17 mouse cellular contexts compared by ENCODE assay signal in the genomic region with DNA sequence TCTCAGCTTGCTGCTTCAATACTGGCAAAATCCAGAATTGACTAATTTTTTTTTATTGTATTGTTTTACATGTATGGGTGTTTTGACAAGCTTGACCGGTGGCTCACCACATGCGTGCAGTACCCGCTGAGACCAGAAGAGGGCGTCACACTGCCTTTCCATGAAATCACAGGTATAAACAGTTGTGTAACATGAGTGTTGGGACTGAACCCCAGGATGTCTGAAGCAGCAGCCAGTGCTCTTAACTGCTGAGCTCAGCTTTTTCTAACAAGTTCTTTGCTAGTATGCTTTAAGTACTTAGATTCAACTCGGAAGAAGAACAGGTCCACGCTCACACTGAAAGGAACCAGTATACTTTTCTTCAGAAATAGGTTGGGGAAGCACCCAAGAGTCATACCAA. TPM values are rescaled to one million over a fixed set of nuclear protein-coding genes. Genes with fewer than 3 reads are reported as not detected.
DNase-seq lines count a peak whose midpoint lies in the region; ATAC-seq and TF ChIP-seq lines count a peak whose summit lies in the region.
"Had no signal": no experiment of that assay in that cellular context is flagged by ENCODE, and none has a peak within 500 bp of the region (broad histone marks: within the 10 kb centered on the region; RNA-seq: fewer than 3 reads in every experiment).

No protein-coding gene starts in this region.

- H3K27me3 ChIP-seq in kidney, postnatal 0 days (ENCODE audit: insufficient read depth, low read length): peaks cover 50% of the 10 kb centered on the region
- peaks cover 76% of the 10 kb centered on the region for H3K27me3 ChIP-seq in kidney, embryonic 15.5 days
- H3K27me3 ChIP-seq in neural tube, embryonic 15.5 days (replicated peaks): peaks cover 68% of the 10 kb centered on the region

- H3K27ac ChIP-seq in kidney, postnatal 0 days: no peak overlapping the region
- H3K27ac ChIP-seq in kidney, embryonic 15.5 days: no peak overlapping the region
- H3K27ac ChIP-seq in neural tube, embryonic 15.5 days (replicated peaks): no peak overlapping the region
- H3K27ac ChIP-seq: heart, embryonic 10.5 days had no signal

- peak; percentile 56 for TF ChIP-seq CTCF in kidney, postnatal 0 days (IDR thresholded peaks at IDR 0.05; ENCODE audit: low read depth)

- H3K4me2 ChIP-seq in kidney, postnatal 0 days (ENCODE audit: low read length): no peak overlapping the region
- H3K4me2 ChIP-seq in kidney, embryonic 15.5 days: no peak overlapping the region
- 0 out of 2 replicates have a peak overlapping the region, but pooled peaks have one; percentile 51 for H3K4me2 ChIP-seq in neural tube, embryonic 15.5 days

- ATAC-seq in kidney, postnatal 0 days (replicated peaks; ENCODE audit: low FRiP score, low read depth): no peak
- ATAC-seq in kidney, embryonic 15.5 days (replicated peaks; ENCODE audit: low FRiP score): no peak
- ATAC-seq in neural tube, embryonic 15.5 days (ENCODE audit: low FRiP score): no peak
- no peak for ATAC-seq in frontal cortex, adult (ENCODE audit: low TSS enrichment)

- H3K4me3 ChIP-seq in kidney, postnatal 0 days (replicated peaks; ENCODE audit: low read depth, low read length): no peak overlapping the region
- no peak overlapping the region for H3K4me3 ChIP-seq in kidney, embryonic 15.5 days (replicated peaks)
- no peak overlapping the region for H3K4me3 ChIP-seq in neural tube, embryonic 15.5 days (replicated peaks)
- H3K4me3 ChIP-seq: heart, embryonic 10.5 days had no signal

- DNase-seq in kidney, postnatal 0 days (ENCODE audit: low spot score): no peak
- DNase-seq in neural tube, embryonic 10.5 days (ENCODE audit: extremely low spot score, low spot score): no peak
- peak; percentile 17 for DNase-seq in NIH3T3 (ENCODE audit: low read depth)
- DNase-seq in adrenal gland, adult 18-20 months (ENCODE audit: low spot score in 2 of 2): no peak
- DNase-seq: adrenal gland, adult 8-10 months; cerebellum, adult 11 months; embryo, embryonic 11 days; kidney, adult 9 months; thymus, postnatal 36 days had no signal

- H3K4me1 ChIP-seq in kidney, postnatal 0 days (replicated peaks; ENCODE audit: insufficient read depth, low read length): no peaks in the 10 kb centered on the region
- H3K4me1 ChIP-seq in kidney, embryonic 15.5 days: peaks cover 4% of the 10 kb centered on the region; the same call in 1 of the 2 replicates
- H3K4me1 ChIP-seq in neural tube, embryonic 15.5 days: peaks cover 27% of the 10 kb centered on the region

- H3K9me3 ChIP-seq in kidney, postnatal 0 days (replicated peaks; ENCODE audit: low read length): no peaks in the 10 kb centered on the region
- H3K9me3 ChIP-seq in kidney, embryonic 15.5 days (replicated peaks): no peaks in the 10 kb centered on the region
- H3K9me3 ChIP-seq in neural tube, embryonic 15.5 days (replicated peaks): no peaks in the 10 kb centered on the region
- H3K9me3 ChIP-seq: heart, embryonic 10.5 days had no signal

- 41% methylated on average over 6 of the region's 6 CpGs for WGBS in kidney, postnatal 0 days
- WGBS in kidney, embryonic 15.5 days: 44% methylated on average over 6 of the region's 6 CpGs
- WGBS in neural tube, embryonic 15.5 days: 41% methylated on average over 6 of the region's 6 CpGs

- no peaks in the 10 kb centered on the region for H3K36me3 ChIP-seq in kidney, postnatal 0 days (ENCODE audit: insufficient read depth, low read length)
- H3K36me3 ChIP-seq in kidney, embryonic 15.5 days: no peaks in the 10 kb centered on the region
- no peaks in the 10 kb centered on the region for H3K36me3 ChIP-seq in neural tube, embryonic 15.5 days
- H3K36me3 ChIP-seq: heart, embryonic 10.5 days had no signal

- H3K9ac ChIP-seq in kidney, postnatal 0 days (ENCODE audit: low read depth, low read length): no peak overlapping the region
- H3K9ac ChIP-seq in kidney, embryonic 15.5 days: no peak overlapping the region
- H3K9ac ChIP-seq in neural tube, embryonic 15.5 days (replicated peaks): no peak overlapping the region

RNA-seq across cellular contexts. Expression of gene Neurog3, which starts 5.8 kb away (rescaled TPM):
- polyA plus RNA-seq in kidney, postnatal 0 days (2015; fragmentation: Nextera tagmentation; extraction: Ambion mirVana): not detected in 2 replicates
- not detected in 2 replicates for polyA plus RNA-seq in kidney, embryonic 15.5 days (2015; fragmentation: Nextera tagmentation; extraction: Ambion mirVana)
- polyA plus RNA-seq in neural tube, embryonic 15.5 days (2015; fragmentation: Nextera tagmentation; extraction: Ambion mirVana): 0.35 and 0.68 TPM in 2 replicates
- total RNA-seq in adrenal gland, adult 18-20 months (2021): not detected
- total RNA-seq: adrenal gland, adult 8-10 months; hematopoietic stem cell, adult 5-6 weeks; layer of hippocampus, postnatal 14 days; megakaryocyte progenitor cell, adult 5-6 weeks had no signal
- polyA plus RNA-seq: heart, embryonic 10.5 days; limb, embryonic 14.5 days had no signal

RNA-seq across cellular contexts. Expression of gene Fam241b, which starts 16.6 kb away (rescaled TPM):
- 19.0 and 19.2 TPM in 2 replicates for polyA plus RNA-seq in kidney, postnatal 0 days (2015; fragmentation: Nextera tagmentation; extraction: Ambion mirVana)
- 12.8 and 16.3 TPM in 2 replicates for polyA plus RNA-seq in kidney, embryonic 15.5 days (2015; fragmentation: Nextera tagmentation; extraction: Ambion mirVana)
- polyA plus RNA-seq in neural tube, embryonic 15.5 days (2015; fragmentation: Nextera tagmentation; extraction: Ambion mirVana): 114 and 139 TPM in 2 replicates
- total RNA-seq in adrenal gland, adult 18-20 months (2021): 1 to 10 TPM; 3.9 to 4.0 TPM
- total RNA-seq: megakaryocyte progenitor cell, adult 5-6 weeks had no signal
